Mouse (Mus musculus) effector memory CD4-positive, alpha-beta T cell, adult 5 months (primary cell): ENCODE results near the gene Fam240b. TPM values are rescaled to one million over a fixed set of nuclear protein-coding genes. Genes with fewer than 3 reads are reported as not detected.

ENCODE experiments used
- polyA plus RNA-seq: library from polyadenylated mRNA; unstranded; fragments of 100-300 nt; shearing (Covaris generic); gene quantifications from one replicate; pipeline ENCODE4 v1.2.1, GENCODE M21; 2017

Gene Fam240b
- not detected for polyA plus RNA-seq

GRCm38 (mm10) chr13:64497692-64498091 lies at the start of gene Fam240b:
Fam240b (minus strand) TSS chr13:64497792.

GRCm38 (mm10) chr13:64432017-64432995 lies 65.3 kb downstream of the Fam240b start, which contains the start of gene Cdk20:
Cdk20 (plus strand) TSS chr13:64432314.

Other genes with a start within 250 kb of the Fam240b start
- gene Cdc14b, start 222.5 kb downstream of the Fam240b start, polyA plus RNA-seq = 6.5 TPM
- gene Aaed1, start 185.1 kb downstream of the Fam240b start, polyA plus RNA-seq = 38.3 TPM
- 18.6 TPM for gene Ctsl, start 126.9 kb downstream of the Fam240b start, polyA plus RNA-seq
- gene Cdk20, start 65.5 kb downstream of the Fam240b start, polyA plus RNA-seq = 3.4 TPM